Mouse (Mus musculus): ENCODE results near the gene Dnaic2.

Dnaic2 gene

DNA sequence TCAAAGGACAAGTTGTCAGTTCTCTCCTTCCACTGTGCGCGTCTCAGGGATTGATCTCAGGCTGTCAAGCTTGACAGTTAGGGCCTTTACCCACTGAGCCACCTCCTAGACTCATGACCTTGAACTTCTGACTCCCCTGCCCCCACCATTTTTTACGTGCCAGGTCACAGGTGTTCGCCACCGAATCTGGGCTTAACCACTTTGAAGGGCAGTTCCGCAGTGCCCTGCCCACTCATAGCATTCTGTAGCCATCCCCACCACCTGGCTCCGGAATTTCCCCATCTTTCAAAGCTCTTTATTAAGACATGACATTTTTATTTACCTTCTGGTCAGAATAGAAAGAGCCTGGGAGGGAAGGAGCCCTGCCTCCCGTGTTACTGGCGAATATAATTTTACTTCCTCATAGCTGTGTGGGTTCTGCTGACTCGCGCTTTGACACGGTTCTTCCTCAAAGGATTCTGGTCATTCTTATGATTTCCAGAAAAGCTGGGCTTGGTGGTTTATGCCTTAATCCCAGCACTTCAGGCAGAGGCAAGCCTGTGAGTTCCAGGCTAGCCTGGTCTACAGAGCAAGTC lies 20.4 kb downstream of the Dnaic2 start:
- no peak for DNase-seq

DNA sequence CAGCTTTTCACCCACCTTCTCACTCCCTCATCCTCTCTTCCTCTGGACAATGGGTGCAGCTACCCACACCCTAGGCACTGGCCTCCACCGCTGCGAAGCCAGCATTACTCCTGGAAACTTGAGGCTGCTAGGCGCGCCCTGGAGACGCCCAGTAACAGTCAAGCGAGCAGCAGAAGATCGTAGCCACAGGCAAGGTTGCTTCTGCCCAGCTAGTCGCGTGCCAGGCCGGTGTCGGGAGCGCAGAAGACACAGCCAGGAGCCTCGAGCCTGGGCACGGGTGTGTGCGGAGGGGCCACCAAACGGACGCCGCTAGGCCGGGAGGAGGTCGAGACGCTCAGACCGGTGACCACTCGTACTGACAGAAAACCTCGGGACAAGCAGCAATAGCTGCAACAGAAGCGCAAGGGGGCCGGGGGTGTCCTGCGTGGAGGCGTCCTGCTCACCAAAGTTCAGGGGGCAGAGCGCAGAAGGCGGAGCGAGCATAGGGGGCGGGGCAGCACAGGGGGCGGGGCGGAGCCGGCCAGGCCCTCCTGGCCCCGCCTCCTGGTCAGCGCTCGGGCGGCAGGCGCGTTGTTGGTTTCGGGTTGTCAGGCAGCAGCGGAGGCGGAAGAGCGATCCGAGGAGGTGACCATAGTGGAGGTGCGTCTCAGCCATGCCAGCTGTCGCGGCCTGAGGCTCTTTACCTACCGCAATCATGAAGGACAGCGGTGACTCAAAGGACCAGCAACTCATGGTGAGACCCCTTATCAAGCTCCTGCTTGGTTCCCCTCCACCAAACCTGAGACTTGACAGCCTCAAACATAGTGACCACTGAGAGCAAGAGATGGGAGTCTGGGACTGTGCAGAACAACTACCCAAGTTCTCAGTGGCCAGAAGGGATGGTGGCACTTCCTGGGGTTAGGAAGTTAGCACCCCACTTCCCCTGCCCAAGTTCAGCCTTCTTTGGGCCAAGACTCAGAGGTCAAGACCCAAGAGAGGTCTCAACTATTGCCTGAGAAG lies 37.9 kb downstream of the Dnaic2 start, which contains the start of gene Kif19a:
Gene Kif19a (plus strand): TSS at position 569 of the 999 bp plus-strand sequence.
- peak; percentile 79 for DNase-seq

DNA sequence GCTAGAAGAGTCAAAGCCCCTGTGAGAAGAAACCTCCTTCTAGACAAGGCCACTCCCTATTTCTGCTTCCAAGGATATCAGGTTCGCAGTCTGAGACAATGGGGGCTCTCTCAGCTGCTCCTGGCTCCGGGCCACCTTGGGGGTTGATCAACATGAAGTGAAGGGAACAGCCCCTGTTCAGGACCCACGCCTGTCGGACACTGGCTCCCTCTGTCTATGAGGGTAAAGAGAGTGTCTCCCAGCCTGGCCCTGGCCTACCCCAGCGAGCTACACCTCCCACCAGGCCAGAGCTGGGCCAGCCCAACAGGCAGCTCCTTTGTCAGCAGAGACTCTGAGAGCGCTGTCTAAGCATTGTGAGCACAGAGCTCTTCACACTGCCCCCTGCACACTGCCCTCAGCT lies 42.7 kb downstream of the Dnaic2 start:
- DNase-seq = no peak

DNA sequence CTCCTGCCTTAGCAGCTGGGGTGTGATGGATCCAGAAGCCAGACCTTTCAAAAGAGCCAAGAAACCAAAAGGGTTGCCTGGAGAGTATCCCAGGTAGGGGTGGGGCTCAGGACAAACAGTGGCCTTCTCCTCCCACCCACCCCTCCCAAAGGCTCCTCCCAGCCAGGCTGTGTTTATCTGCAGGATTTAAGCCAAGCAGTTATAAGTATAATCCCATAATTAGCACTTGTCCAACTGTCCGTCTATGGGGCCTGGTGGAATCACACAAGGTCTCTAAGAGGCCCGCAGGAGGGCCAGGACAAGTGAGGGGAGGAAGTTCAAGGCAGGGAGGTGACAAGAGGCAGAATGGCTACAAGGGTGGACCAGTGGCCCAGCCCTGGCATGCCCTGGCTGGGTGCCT lies 44.7 kb downstream of the Dnaic2 start:
- DNase-seq = no peak

DNA sequence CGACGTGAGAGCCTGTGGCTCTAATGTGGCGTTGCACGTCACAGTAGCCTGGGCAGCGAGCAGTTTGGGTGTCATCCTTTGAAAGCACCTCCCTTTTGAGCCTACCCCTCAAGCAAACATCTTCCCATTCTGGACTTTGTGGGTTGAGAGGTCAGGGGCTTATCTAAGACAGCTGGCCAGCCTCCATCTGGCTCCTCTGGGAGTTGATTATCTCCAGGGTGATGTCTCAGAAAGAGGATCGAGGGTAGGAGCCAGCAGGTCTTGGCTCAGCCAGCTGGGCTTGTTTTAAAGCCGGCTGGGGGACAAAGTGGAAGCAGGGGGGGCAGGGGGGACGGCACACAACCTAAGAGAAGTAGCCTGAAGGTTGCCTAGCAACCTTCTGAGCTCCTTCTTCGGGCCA lies 52.9 kb downstream of the Dnaic2 start:
- peak; percentile 55 for DNase-seq

DNA sequence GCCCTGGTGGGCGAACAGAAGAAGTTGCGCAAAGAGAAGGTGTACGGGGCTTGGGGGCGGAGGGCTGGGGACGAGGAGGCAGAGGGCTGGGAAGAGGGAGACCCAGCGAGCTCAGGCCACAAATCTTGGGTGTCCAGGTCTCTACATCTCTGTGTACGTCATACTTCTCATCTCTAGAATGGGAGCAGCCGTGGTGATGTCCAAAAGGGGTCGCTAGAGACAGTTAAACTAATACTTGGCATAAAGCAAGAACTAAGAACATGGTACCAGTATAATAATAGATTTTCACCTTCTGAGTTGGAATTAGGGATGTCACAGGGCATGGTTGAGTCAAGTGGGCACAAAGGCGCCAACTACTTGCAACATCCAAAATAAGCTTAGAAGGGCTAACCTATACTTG lies 58.7 kb downstream of the Dnaic2 start:
- no peak for DNase-seq

DNA sequence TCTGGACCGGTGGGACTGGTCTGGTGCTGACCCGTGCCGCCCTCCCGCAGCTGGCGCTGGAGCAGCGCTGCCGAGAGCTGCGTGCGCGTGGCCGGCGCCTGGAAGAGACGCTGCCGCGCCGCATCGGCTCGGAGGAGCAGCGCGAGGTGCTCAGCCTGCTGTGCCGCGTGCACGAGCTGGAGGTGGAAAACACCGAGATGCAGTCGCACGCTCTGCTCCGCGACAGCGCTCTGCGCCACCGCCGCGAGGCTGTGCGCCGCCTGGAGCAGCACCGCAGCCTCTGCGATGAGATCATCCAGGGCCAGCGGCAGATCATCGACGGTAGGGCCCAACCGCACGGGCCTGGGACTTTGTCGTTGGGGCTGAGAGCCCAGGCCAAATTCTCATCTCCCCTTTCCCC lies 59.1 kb downstream of the Dnaic2 start:
- DNase-seq = no peak

DNA sequence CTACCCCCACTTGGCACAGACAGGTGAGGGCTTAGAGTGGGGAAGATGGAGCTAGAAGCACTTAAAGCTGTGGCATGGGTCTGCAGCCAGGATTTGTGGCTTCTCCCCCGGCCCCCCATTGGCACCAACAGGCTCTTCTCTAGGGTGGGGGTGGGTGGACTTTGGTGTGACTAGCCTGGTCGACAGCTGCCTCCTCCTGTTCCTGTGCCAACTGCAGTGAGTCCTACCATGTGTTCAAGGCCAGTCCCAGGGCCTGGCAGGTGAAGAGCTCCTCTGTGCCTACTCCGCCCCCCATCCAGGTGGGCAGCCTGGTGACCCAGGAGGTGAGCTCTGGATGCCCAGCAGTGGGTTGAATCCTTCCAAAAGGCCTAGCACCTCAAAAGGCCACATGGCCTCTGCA lies 60.4 kb downstream of the Dnaic2 start:
- no peak for DNase-seq

DNA sequence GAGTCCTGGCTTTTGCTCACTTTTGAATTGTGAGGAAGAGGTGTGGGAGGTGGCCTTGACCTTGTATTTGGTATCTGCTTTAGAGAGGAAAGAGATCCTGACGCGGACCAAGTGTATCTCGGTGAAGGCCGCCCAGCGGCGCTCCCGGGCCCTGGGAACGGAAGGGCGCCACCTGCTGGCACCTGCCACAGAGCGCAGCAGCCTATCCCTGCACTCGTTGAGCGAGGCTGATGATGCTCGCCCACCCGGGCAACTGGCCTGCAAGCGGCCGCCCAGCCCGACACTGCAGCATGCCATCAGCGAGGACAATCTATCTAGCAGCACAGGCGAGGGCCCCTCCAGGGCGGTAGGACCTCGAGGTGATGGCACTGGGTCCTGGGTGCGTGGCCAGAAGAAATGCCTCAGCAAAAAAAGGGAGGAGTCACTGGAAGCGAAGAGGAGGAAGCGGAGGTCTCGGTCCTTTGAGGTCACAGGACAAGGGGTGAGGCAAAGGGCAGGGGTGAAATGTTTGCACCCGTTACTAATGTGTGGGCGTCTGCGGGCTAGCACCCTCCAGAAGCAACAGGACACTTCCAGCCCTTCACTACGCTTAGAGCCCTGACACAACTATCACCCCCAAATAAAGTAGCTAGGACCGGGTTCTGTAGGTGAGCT lies 62.0 kb downstream of the Dnaic2 start:
- peak; percentile 83 for DNase-seq

DNA sequence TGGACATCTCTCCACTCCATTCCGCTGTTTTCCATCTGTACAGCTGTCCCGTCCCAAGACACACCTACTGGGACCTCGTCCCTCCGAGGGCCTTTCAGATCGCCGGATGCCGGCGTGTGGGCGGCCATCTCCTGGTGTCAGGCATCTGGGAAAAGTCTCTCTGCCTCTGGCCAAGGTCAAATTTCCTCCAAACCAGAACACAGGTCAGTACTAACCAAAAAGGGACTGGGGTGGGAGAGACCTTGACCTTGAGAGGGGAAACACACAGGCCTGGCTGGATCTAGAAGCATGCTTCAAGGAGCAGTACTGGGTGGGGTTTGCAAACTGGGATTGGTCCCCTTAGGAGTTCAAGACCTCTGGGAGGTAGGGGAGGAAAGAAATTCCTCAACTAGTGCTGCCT lies 62.5 kb downstream of the Dnaic2 start:
- no peak for DNase-seq

DNA sequence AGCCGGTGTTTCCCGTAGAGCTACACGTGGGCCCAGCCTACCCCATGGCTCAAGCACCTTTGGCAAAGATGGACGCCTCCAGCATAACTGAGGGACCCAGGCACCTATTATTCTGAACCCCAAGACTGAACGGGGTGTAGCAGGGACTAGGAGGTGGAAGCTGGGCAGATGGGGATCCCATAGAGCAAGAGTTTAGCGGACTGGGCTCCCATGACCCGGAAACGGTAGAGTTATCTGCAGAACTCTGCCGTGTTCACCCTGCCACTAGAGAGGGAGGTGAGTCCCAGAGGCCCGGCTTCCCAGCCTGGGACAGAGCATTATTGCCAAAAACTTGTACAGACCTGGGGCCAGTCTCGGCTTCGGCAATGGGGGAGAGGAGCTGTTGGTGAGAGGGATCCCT lies 63.0 kb downstream of the Dnaic2 start:
- DNase-seq = no peak

DNA sequence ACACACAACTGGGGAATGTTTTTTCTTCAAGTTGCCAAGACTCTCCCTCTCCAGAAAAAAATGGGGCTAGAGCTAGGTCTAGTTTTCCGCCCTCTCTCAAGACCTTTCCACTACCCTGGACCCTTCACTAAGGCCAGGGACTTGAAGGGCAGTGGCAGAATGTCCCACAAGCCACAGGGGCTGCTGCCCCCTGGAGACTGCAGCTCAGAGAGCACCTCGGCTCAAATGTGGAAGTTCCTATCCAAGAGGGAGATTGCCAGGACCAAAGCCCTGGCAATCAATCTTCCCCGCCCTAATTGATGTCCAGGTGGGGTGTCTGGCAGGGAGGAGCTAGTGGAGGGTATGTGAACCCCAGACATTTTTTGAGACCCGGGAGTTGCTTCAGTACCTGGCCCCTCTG lies 63.6 kb downstream of the Dnaic2 start:
- no peak for DNase-seq

DNA sequence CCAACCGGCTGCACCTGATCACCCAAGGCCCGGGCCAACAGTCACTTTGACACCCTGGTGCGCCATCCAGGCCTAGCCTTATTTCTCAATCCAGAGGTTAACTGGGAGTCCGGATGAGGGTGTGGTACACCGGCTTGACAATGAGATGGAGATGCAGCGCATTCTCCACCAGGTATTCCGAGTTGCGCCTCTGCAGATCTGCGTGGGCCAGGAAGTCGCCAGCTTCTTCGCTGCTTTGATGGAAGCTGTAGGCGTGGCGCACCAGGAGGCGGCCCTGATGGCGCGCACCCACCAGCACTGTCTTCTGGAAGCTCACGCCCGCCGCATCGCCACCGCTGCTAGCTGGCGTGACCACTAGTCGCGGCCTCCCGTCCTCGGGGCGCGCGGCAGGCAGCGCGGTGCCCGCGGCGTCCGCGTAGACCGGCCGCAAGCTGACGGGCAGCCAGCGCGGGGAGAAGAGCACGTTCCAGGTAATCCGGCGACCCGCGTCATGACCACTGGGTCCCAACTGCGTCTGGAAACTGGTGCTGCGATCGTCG lies 64.2 kb downstream of the Dnaic2 start:
- no peak for DNase-seq

DNA sequence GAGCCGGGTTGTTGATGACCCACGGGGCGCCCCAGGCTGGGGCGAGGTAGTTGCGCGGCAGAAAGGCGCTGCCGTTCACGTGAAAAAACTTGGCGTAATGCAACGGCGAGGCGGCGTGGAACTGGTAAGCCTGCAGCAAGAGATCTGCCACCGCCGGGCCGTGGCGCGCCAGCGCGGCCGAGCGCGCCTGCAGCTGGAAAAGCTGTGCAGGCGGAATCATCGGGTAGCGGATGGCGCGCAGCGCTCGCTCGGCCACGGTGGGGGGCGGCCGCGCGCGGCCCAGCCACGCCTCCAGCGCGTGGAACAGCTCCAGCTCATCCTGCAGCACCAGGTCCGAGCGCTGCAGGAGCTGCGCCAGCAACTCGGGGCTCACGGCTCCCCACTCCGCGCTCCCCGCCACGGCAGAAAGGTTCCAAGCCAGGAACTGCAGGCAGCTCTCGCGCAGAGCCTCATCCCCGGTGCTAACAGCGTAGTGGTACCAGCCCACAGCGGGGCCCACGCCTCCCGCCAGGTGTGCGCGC lies 64.7 kb downstream of the Dnaic2 start:
- DNase-seq = peak; percentile 21

DNA sequence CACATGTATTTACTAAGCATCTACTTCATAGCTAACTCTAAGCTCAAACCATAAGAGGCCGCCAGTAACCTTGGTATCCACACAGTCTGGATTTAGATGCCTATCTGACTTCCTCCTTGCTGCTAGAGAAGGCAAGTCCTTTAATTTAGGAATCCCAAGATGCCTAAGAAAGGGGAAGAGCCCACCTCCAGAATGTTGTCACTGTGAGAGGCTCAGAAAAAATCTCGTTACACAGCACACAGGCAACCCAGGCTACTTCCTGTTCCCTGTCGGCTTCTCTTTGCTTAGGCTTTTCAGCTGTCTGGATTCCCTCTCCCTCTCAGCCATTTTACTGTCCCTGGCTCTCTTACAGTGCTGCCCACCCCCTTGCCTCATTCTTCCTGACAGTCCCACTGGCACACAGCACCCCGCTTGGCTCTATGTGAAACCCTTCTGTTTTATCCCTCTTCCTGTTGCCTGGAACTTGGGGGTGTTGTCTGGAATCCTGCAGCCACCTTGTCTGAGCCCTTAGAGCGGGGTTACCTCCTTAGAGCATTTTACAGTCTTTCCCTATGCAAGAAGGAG lies 65.8 kb downstream of the Dnaic2 start:
- no peak for DNase-seq

DNA sequence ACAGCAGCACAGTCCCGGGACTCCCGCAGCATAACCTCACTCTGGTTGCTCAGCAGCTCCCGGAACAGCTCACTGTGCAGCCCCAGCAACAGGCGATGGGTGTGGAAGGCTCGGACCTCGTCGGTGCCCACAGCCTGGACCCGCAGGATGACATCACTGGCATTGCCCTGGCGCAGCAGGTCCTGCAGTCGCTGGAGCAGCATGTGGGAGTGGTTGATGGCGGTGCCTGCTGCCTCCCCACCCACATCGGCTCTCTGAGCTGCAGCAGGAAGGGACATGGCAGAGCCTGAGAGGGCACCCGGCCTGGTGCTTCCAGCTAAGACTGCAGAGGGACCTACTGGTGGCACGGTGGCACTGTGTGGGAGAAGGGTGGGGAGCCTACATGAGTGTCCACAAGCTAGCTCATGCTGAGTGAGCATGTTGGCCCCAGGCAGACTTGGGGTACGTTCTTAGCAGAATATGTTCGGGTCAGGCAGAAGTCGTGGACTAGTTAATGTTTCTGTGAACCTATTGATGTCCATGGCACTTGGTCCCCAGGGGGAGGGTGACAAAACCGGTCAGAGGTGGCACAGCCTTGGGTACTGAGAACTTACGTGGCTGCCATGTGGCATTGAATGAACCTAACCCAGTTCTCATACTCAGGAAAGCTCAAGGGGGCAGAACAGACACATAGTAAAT lies 66.8 kb downstream of the Dnaic2 start:
- no peak for DNase-seq

DNA sequence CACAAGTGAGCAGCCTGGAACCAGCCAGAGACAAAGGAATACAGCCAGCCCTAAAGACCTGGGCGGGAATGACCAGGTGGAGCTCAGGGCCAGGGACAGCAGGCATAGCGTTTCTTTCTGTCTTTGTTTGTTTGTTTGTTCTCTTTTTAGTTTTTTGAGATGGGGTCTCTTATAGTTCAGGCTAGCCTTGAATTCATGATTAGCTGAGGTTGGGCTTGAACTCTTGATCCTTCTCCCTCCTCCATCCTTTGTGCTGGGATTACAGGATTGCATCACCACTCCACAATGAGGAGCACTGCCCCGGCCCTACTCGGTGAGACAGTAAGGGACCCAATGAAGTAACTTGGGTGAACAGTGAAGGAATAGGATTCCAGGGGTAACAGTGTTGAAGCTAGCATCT lies 67.5 kb downstream of the Dnaic2 start:
- no peak for DNase-seq

DNA sequence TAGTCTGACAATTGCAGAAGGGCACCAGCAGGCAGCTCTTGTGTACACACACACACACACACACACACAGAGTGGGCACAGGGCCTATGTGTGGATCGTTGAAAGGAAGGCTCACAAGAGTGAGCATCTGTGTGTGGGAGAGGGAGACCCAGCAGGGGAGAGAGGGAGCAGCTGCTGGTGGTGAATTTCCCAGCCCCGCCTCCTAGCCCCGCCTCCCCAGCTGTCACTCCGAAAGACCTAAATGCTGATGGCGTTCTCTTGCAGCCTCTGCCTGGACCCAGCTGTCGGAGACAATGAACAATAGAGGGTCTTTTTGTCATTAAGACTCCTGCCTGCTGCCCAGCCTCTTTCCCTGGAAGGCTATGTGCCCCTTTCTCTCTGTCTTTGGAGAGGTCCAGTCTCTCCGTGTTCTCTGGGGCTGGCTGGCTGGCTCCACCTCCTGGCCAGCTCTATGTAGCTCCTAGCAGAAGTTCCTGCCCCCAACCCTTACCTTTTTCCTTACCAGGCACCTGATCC lies 68.1 kb downstream of the Dnaic2 start:
- peak; percentile 60 for DNase-seq

DNA sequence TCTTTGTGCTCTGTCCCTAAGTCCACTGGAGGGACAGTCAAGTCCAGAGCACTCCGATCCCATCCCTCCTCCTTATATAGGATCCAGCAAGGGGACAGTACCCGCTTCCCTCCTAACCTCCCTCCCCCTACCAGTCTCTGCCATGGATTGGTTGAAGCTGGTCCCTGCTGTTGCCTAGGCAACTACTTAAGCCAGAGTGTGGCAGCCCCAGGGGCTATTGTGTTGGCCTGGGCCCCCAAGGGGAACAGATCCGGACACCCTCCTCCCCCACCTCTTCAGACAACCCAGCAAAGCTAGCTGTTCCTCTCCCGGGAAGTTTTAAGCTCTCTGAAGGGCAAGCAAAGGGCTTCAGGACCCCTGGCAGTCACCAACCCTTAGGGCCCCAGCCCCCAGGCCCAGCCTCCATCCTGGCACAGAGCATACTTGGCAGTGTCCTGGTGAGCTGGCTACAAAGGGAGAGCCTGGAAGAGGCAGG lies 68.7 kb downstream of the Dnaic2 start, which contains the start of gene Btbd17:
Gene Btbd17 (minus strand): TSS at position 98 of the 475 bp plus-strand sequence.
- no peak for DNase-seq

DNA sequence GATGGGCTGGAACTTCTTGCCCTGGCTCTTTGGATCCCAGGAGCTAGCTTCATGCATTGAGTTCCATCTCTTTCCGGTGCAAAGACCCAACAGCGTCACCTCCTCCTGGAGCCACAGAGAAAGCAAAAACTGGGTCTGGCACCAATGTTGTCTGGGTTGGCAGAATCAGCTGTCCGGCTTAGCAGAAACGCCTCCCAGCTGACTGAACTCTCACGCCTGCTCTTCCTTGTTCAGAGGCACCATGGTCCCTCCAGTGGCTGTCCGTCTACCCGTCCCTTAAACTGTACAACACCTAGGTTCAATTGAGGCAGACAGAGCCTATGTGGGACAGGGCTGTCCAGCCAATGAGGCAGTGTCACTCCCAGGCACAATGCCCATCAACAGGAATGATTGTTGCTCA lies 70.0 kb downstream of the Dnaic2 start:
- no peak for DNase-seq

DNA sequence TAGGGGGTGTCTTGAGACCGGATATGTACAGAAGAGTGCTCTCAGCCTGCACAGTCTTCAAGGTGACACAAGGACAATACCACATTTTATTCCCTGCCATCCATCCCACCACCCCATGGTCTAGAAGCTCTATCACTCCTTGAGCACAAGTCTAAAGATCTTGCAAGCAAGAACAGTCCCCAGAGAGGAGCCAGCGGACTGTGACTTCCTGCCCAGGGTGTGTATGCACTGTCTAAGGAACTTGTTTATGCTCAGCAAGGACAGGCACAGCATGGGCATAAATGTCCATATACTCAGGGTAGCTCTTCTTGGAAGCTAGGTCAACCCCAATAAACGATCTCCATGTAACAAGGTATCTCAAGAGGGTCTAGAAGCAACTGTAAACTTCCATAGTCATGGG lies 70.8 kb downstream of the Dnaic2 start:
- no peak for DNase-seq

DNA sequence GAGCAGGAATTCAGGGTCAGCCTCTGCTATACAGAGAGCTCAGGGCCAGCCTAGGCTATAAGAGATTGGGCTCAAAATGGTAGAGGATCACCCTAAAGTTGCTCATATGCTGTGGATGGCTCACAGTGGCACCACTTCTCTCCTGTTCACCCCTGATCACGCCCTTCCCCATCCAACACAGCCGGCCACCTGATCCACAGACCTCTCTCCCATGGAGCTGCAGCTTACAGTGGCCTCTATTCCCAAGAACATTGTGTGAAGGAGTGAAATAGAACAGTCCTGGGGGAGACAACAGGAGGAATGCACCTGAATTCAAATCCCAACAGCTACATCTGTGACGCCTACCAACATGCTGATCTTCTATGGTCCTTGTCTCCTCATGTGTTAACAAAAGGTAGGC lies 71.4 kb downstream of the Dnaic2 start, which contains the start of gene Gpr142:
Gene Gpr142 (plus strand): TSS at position 301 of the 400 bp plus-strand sequence.
- DNase-seq = no peak

Measured in kidney, postnatal 14 days (tissue).